Mouse (Mus musculus): ENCODE measurements around the gene Lcn12. TPM values are rescaled to one million over a fixed set of nuclear protein-coding genes. Genes with fewer than 3 reads are reported as not detected.

The Lcn12 gene
- polyA plus RNA-seq, 1 experiment from 2014 or later: not detected

DNA sequence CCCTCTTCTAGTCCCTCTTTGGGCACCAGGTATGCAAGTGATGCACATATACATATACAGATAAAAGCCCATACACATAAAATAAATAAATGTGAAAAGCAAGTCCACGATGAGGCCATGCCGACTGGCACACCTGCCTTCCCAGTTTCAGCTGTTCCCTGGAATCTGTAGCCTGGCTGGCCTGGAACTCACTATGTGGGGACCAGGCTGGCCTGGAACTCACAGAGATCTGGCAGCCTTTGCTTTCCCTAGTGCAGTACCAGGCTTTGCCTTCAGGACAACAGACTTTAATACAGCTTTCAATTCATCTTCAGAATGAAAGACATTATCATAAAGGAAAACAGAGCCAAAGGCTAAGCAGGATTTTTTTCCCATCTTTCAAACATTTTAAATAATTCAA, 40.0 kb upstream of the Lcn12 start:
- no peak overlapping the region for H3K27ac ChIP-seq (replicated peaks)
- 89% methylated on average over 2 of the region's 2 CpGs for WGBS
- ATAC-seq (ENCODE audit: low FRiP score, low TSS enrichment): no peak
- peaks cover 19% of the 10 kb centered on the region for H3K36me3 ChIP-seq (ENCODE audit: control insufficient read depth, insufficient read depth, low read length)
- H3K27me3 ChIP-seq (ENCODE audit: control insufficient read depth, insufficient read depth, low read length): no peaks in the 10 kb centered on the region
- no peak overlapping the region for H3K9ac ChIP-seq (ENCODE audit: low read length)
- no peak overlapping the region for H3K4me2 ChIP-seq (replicated peaks; ENCODE audit: low read depth)
- H3K4me3 ChIP-seq (ENCODE audit: low read depth, low read length): no peak overlapping the region
- no peaks in the 10 kb centered on the region for H3K4me1 ChIP-seq (replicated peaks; ENCODE audit: control insufficient read depth, insufficient read depth)
- no peak for TF ChIP-seq CTCF (IDR thresholded peaks at IDR 0.05; ENCODE audit: low read depth)
- TF ChIP-seq EP300 (optimal IDR thresholded peaks at IDR 0.05): no peak
- no peak for DNase-seq (ENCODE audit: low spot score)
- no peaks in the 10 kb centered on the region for H3K9me3 ChIP-seq (ENCODE audit: control insufficient read depth, low read length)

DNA sequence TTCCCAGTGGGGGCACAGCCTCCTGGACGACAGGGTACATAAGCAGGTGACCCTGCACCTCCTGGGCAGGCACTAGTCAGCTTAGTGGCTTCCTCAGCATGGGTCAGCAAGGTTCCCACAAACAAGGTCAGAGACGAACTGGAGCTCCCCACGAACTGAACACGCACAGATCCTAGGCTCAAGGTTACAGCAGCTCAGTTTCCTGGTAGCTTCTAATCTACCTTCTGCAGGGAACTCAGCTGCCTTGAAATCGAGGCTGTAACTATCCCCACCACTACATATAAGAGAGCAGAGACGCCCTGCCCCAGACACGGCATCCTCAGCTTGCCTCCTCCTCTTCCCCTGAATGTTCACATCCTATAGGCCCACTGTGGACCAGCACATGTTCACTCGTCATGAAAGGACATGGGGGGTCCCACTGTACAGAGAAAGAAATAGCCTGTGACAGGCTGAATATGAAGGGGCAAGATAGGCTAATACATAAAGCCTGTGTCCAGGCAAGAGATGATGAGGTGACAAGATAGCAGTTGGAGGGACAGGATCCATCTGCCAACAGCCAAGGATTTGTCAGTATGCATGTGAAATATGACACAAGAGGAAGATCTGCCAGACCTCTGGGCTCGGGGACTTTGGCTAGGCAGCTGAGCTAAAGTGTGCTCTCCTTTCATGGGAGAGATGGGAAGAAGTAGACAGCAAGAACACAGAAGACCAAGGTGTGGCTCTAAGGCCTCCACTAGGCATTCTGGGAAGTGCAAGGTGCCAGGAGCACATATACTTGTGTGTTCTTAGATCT, 33.0 kb upstream of the Lcn12 start:
- DNase-seq (ENCODE audit: low spot score) (no peak), ATAC-seq (ENCODE audit: low FRiP score, low TSS enrichment) (no peak)
- H3K36me3 ChIP-seq (ENCODE audit: control insufficient read depth, insufficient read depth, low read length): peaks cover 45% of the 10 kb centered on the region
- H3K4me1 ChIP-seq (replicated peaks; ENCODE audit: control insufficient read depth, insufficient read depth): no peaks in the 10 kb centered on the region
- H3K4me2 ChIP-seq (replicated peaks; ENCODE audit: low read depth): no peak overlapping the region
- H3K9ac ChIP-seq (ENCODE audit: low read length): no peak overlapping the region
- no peak overlapping the region for H3K27ac ChIP-seq (replicated peaks)
- TF ChIP-seq EP300 (optimal IDR thresholded peaks at IDR 0.05): no peak
- TF ChIP-seq CTCF (IDR thresholded peaks at IDR 0.05; ENCODE audit: low read depth): no peak
- H3K4me3 ChIP-seq (ENCODE audit: low read depth, low read length): no peak overlapping the region
- H3K27me3 ChIP-seq (ENCODE audit: control insufficient read depth, insufficient read depth, low read length): no peaks in the 10 kb centered on the region
- 81% methylated on average over 9 of the region's 9 CpGs for WGBS
- H3K9me3 ChIP-seq (ENCODE audit: control insufficient read depth, low read length): no peaks in the 10 kb centered on the region

DNA sequence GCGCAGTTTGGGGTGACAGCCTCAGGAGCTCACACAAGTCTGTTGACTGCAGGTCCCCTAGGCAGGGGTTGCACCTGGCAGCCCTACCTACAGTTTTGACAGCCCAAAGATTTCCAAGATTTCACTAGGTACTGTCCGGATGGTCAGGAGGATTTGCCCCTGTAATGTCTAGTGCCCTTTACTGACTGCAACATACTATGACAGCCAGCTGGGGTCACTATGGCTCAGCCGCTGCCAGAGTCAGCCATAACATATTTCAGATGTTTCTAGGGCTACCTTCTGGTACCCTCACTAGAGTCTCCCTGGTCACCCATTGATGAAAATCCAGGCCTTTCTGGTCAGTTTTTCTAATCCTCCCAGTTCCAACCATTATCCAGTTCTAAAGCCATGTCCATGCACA, 16.2 kb upstream of the Lcn12 start:
- H3K4me1 ChIP-seq (replicated peaks; ENCODE audit: control insufficient read depth, insufficient read depth): no peaks in the 10 kb centered on the region
- H3K27ac ChIP-seq (replicated peaks): no peak overlapping the region
- H3K4me2 ChIP-seq (replicated peaks; ENCODE audit: low read depth): no peak overlapping the region
- TF ChIP-seq CTCF (IDR thresholded peaks at IDR 0.05; ENCODE audit: low read depth) (peak; percentile 55), EP300 (optimal IDR thresholded peaks at IDR 0.05) (no peak)
- 63% methylated on average over 3 of the region's 3 CpGs for WGBS
- H3K9me3 ChIP-seq (ENCODE audit: control insufficient read depth, low read length): no peaks in the 10 kb centered on the region
- ATAC-seq (ENCODE audit: low FRiP score, low TSS enrichment) (no peak), DNase-seq (ENCODE audit: low spot score) (no peak)
- no peak overlapping the region for H3K9ac ChIP-seq (ENCODE audit: low read length)
- peaks cover 5% of the 10 kb centered on the region; the same call in 1 of the 2 replicates for H3K36me3 ChIP-seq (ENCODE audit: control insufficient read depth, insufficient read depth, low read length)
- H3K27me3 ChIP-seq (ENCODE audit: control insufficient read depth, insufficient read depth, low read length): no peaks in the 10 kb centered on the region
- no peak overlapping the region for H3K4me3 ChIP-seq (ENCODE audit: low read depth, low read length)

DNA sequence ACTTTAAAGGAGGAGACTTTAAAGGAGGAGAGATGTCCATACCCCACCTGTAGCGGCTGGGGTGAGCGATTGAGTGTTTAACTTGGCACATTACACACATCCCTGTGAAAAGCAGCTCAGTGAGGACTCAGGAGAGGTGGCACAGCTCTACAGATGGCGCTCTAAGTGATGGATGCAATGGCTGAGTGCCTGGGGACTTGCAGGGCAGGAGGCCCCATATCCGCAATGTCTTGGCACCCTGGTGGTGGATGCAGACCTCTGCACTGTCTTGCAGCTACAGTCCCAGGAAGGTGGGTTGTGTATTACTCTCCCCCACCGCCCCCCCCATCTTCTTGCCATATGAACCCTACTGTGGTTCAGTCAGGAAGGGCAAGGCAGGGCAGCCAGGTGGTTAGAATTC, 13.3 kb upstream of the Lcn12 start:
- H3K4me2 ChIP-seq (replicated peaks; ENCODE audit: low read depth): no peak overlapping the region
- peak; percentile 54 for DNase-seq (ENCODE audit: low spot score)
- WGBS: 25% methylated on average over 5 of the region's 5 CpGs

DNA sequence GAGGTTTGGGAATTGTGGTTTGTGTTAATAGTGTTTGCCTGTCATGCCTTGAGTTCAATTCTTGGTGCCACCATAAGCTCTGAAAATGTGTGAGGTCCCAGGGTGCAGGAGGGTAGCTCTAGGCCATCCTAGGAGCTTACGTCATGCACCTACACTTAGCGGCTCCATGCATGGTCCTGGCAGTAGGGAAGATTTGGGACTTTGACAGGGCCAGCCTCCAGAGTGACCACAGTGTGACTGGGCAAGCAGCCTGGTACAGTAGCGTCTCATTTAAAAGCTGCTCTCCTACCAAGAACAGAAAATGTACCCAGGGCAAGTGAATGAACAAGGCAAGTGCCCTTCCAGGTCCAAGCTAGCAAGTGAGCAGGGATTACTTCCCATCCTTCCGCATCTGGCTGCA, 12.1 kb upstream of the Lcn12 start:
- no peak overlapping the region for H3K4me2 ChIP-seq (replicated peaks; ENCODE audit: low read depth)
- H3K4me3 ChIP-seq (ENCODE audit: low read depth, low read length): no peak overlapping the region
- no peak overlapping the region for H3K27ac ChIP-seq (replicated peaks)
- DNase-seq (ENCODE audit: low spot score): no peak
- 0 out of 2 replicates have a peak, but pooled peaks cover 7% of the 10 kb centered on the region for H3K4me1 ChIP-seq (replicated peaks; ENCODE audit: control insufficient read depth, insufficient read depth)
- H3K9me3 ChIP-seq (ENCODE audit: control insufficient read depth, low read length): no peaks in the 10 kb centered on the region
- WGBS: 96% methylated on average over 4 of the region's 4 CpGs
- ATAC-seq (ENCODE audit: low FRiP score, low TSS enrichment): no peak
- no peak for TF ChIP-seq EP300 (optimal IDR thresholded peaks at IDR 0.05)
- TF ChIP-seq CTCF (IDR thresholded peaks at IDR 0.05; ENCODE audit: low read depth): no peak
- peaks cover 7% of the 10 kb centered on the region; the same call in 1 of the 2 replicates for H3K36me3 ChIP-seq (ENCODE audit: control insufficient read depth, insufficient read depth, low read length)
- H3K27me3 ChIP-seq (ENCODE audit: control insufficient read depth, insufficient read depth, low read length): no peaks in the 10 kb centered on the region
- H3K9ac ChIP-seq (ENCODE audit: low read length): no peak overlapping the region

More for the DNA sequence above, 13.3 kb upstream of the Lcn12 start:
- ATAC-seq (ENCODE audit: low FRiP score, low TSS enrichment): no peak; the same call in 1 of the 2 replicates
- Histone ChIP-seq H3K9me3 (ENCODE audit: control insufficient read depth, low read length) (no peaks in the 10 kb centered on the region), H3K27me3 (ENCODE audit: control insufficient read depth, insufficient read depth, low read length) (no peaks in the 10 kb centered on the region), H3K4me3 (ENCODE audit: low read depth, low read length) (no peak overlapping the region), H3K36me3 (ENCODE audit: control insufficient read depth, insufficient read depth, low read length) (peaks cover 7% of the 10 kb centered on the region; the same call in 1 of the 2 replicates), H3K27ac (replicated peaks) (no peak overlapping the region), H3K4me1 (replicated peaks; ENCODE audit: control insufficient read depth, insufficient read depth) (0 out of 2 replicates have a peak, but pooled peaks cover under 1% of the 10 kb centered on the region), H3K9ac (ENCODE audit: low read length) (no peak overlapping the region)
- TF ChIP-seq EP300 (optimal IDR thresholded peaks at IDR 0.05) (no peak), CTCF (IDR thresholded peaks at IDR 0.05; ENCODE audit: low read depth) (peak; percentile 60)

DNA sequence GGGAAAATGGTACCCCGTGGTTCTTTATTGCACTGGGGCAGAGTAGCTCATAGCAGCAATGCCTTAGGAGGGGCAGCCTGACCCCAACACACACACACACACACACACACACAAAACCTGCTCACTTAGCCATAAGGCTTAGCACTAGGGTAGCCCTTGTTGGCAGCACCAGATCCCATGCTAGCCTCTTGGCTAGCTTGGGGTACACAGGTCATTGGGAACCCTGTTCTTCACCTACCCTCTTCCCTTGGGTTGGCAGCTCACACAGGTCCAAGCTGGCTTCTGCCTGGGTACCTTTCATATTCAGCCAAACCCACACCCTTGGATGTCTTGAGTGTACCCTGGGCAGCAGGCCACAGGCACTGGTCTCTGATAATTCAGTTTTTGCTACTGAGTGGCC, 11.3 kb upstream of the Lcn12 start:
- ATAC-seq (ENCODE audit: low FRiP score, low TSS enrichment): no peak
- no peak overlapping the region for H3K9ac ChIP-seq (ENCODE audit: low read length)
- H3K36me3 ChIP-seq (ENCODE audit: control insufficient read depth, insufficient read depth, low read length): peaks cover 7% of the 10 kb centered on the region; the same call in 1 of the 2 replicates
- no peak overlapping the region for H3K27ac ChIP-seq (replicated peaks)
- 0 out of 2 replicates have a peak, but pooled peaks cover 10% of the 10 kb centered on the region for H3K4me1 ChIP-seq (replicated peaks; ENCODE audit: control insufficient read depth, insufficient read depth)
- H3K9me3 ChIP-seq (ENCODE audit: control insufficient read depth, low read length): no peaks in the 10 kb centered on the region
- no peak for TF ChIP-seq CTCF (IDR thresholded peaks at IDR 0.05; ENCODE audit: low read depth)
- no peak for TF ChIP-seq EP300 (optimal IDR thresholded peaks at IDR 0.05)
- no peaks in the 10 kb centered on the region for H3K27me3 ChIP-seq (ENCODE audit: control insufficient read depth, insufficient read depth, low read length)
- no peak overlapping the region for H3K4me2 ChIP-seq (replicated peaks; ENCODE audit: low read depth)
- no peak for DNase-seq (ENCODE audit: low spot score)
- no peak overlapping the region for H3K4me3 ChIP-seq (ENCODE audit: low read depth, low read length)
- 95% methylated on average over 1 of the region's 1 CpGs for WGBS

Measured in stomach, postnatal 0 days (tissue).